Mouse (Mus musculus): ENCODE measurements around the gene Slc30a1. TPM values are rescaled to one million over a fixed set of nuclear protein-coding genes. Genes with fewer than 3 reads are reported as not detected.
A peak's percentile ranks its signal among the peaks of the same experiment; 100 is the strongest.

Gene Slc30a1
- polyA plus RNA-seq, 2 experiments = 2.1 to 5.9 TPM

DNA sequence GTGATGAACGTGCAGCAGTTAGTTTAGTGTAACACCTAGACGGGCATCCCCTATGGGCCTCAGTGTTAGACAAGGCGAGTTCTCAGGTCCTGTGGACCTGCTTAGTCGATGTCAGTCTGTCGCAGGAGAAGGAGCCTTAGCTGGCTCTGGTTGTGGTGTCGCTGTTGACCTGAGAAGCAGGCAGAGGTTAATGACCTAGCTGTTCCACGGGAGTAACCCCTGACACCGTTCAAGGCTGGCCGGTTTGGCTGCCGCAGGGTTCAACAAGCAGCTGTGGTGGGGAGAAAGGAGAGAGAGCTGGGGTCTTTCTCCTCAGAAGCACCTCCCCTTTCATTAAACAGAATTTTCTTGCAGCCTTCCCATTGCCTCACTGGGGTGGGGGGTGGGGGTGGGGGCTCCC lies 28.9 kb upstream of the Slc30a1 start:
- H3K27me3 ChIP-seq (ENCODE audit: control insufficient read depth, insufficient read depth, low read length) = no peaks in the 10 kb centered on the region; the same call in 1 of the 2 replicates
- DNase-seq (ENCODE audit: low read depth in 3 of 3, low spot score in 3 of 3) = no peak

DNA sequence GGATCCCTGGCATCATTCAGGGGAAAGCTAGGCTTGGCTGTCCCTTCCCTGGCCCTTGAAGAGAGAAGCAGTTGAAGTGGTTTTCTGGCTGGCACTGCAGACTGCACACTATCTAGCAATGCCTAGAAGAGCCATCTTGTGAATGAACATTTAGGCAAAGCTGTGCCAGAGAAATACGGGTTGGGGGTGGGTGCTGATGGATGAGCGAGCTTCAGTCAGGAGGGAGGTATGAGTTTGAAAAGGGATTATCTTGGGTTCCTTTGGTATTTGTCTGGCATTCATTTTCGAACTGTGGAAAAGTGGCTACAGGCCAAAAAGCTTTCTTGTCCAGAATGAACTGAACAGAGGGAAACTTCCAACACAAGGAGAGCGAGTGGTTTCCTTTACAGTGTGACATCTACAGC lies 28.0 kb upstream of the Slc30a1 start:
- no peak for DNase-seq (ENCODE audit: low read depth in 3 of 3, low spot score in 3 of 3)
- no peaks in the 10 kb centered on the region; the same call in 1 of the 2 replicates for H3K27me3 ChIP-seq (ENCODE audit: control insufficient read depth, insufficient read depth, low read length)
- no peak for ATAC-seq (ENCODE audit: insufficient read depth)
- peaks cover 51 to 69% of the 10 kb centered on the region in 2 experiments for H3K4me1 ChIP-seq (replicated peaks; ENCODE audit: control insufficient read depth in 2 of 2, insufficient read depth in 2 of 2, low read length in 1 of 2)
- H3K9me3 ChIP-seq (ENCODE audit: control insufficient read depth, low read length) = no peaks in the 10 kb centered on the region
- no peak for TF ChIP-seq EP300 (IDR thresholded peaks at IDR 0.05; ENCODE audit: low read depth)
- no peak for TF ChIP-seq CTCF (IDR thresholded peaks at IDR 0.05; ENCODE audit: low read depth)
- no peak overlapping the region for H3K4me2 ChIP-seq (ENCODE audit: low read depth)
- H3K9ac ChIP-seq (replicated peaks) = no peak overlapping the region
- H3K4me3 ChIP-seq (ENCODE audit: insufficient read depth in 1 of 2, low read depth in 2 of 2, low read length in 2 of 2) = no peak overlapping the region
- no peak overlapping the region for H3K27ac ChIP-seq
- 73% methylated on average over 4 of the region's 4 CpGs for WGBS (ENCODE audit: insufficient replicate concordance)
- no peaks in the 10 kb centered on the region for H3K36me3 ChIP-seq (replicated peaks; ENCODE audit: control insufficient read depth, insufficient read depth, low read depth)

More for the DNA sequence above, 28.9 kb upstream of the Slc30a1 start:
- H3K4me1 ChIP-seq (replicated peaks; ENCODE audit: control insufficient read depth in 2 of 2, insufficient read depth in 2 of 2, low read length in 1 of 2) = peaks cover 43 to 62% of the 10 kb centered on the region in 2 experiments
- TF ChIP-seq CTCF (IDR thresholded peaks at IDR 0.05; ENCODE audit: low read depth) (no peak), EP300 (IDR thresholded peaks at IDR 0.05; ENCODE audit: low read depth) (no peak)
- H3K36me3 ChIP-seq (replicated peaks; ENCODE audit: control insufficient read depth, insufficient read depth, low read depth) = no peaks in the 10 kb centered on the region
- H3K4me2 ChIP-seq (ENCODE audit: low read depth) = no peak overlapping the region
- H3K9ac ChIP-seq (replicated peaks) = no peak overlapping the region
- H3K27ac ChIP-seq = no peak overlapping the region
- ATAC-seq (ENCODE audit: insufficient read depth) = no peak
- H3K9me3 ChIP-seq (ENCODE audit: control insufficient read depth, low read length) = no peaks in the 10 kb centered on the region
- WGBS (ENCODE audit: insufficient replicate concordance) = 71% methylated on average over 10 of the region's 10 CpGs
- no peak overlapping the region for H3K4me3 ChIP-seq (ENCODE audit: insufficient read depth in 1 of 2, low read depth in 2 of 2, low read length in 2 of 2)

DNA sequence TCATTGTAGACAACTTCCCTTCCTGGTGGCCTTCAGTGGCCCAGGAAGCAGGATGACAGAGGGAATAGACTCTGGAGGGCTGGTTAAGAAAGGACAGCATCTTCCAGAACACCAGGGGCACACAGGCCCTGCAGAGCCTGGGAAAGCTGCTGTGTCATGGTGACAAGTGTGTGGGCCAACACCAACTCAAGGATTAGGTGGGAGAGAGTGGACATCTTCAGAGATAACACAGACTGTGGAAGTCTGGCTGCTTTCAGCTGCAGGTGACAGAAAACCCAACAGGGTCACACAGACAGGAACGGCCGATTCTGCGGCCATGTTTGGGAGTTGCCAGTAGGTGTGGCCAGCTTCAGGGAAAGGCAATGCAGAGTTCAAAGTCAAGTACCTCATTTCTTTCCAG lies 26.3 kb upstream of the Slc30a1 start:
- no peaks in the 10 kb centered on the region; the same call in 1 of the 2 replicates for H3K27me3 ChIP-seq (ENCODE audit: control insufficient read depth, insufficient read depth, low read length)
- ATAC-seq (ENCODE audit: insufficient read depth) = peak; percentile 71
- H3K9ac ChIP-seq (replicated peaks) = peak overlapping the region; percentile 39

DNA sequence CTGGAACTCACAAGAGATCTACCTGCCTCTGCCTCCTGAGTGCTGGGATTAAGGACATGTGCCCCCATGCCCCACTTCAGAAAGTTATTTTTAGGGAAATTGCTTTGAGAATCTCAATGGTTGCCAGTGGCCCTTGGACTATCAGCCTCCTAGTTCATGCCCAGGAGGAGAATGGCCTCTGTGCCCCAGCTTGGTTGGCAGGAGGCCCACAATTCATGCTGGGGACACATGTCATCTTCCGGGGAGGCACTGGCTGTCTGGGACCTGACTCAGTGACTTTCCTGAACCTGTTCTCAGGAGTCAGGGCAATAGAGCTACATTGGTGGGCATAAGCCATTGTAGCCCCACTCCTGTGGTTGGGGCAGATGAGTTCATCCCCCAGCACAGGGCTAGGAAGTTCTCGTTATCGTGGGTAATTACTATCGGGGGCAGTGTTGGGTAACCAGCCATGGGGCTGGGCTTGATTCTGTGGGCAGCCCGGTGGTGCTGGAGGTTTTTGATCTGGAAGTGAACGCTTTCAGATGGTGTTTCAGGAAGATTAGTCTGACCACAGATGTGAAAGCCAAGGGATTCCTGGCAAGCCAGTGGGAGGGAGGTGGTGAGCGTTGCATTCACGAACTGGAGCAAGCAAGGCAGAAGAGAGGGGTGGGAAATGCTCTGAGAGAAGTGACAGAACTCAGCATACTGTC lies 25.5 kb upstream of the Slc30a1 start:
- ATAC-seq (ENCODE audit: insufficient read depth) (peak; percentile 7; the same call in 1 of the 2 replicates), DNase-seq (ENCODE audit: low read depth in 3 of 3, low spot score in 3 of 3) (no peak)
- no peaks in the 10 kb centered on the region for H3K9me3 ChIP-seq (ENCODE audit: control insufficient read depth, low read length)
- no peaks in the 10 kb centered on the region for H3K36me3 ChIP-seq (replicated peaks; ENCODE audit: control insufficient read depth, insufficient read depth, low read depth)
- H3K27ac ChIP-seq = peak overlapping the region; percentile 73
- H3K9ac ChIP-seq (replicated peaks) = peak overlapping the region; percentile 49
- TF ChIP-seq CTCF (IDR thresholded peaks at IDR 0.05; ENCODE audit: low read depth) (no peak), EP300 (IDR thresholded peaks at IDR 0.05; ENCODE audit: low read depth) (no peak)
- H3K4me3 ChIP-seq (ENCODE audit: insufficient read depth in 1 of 2, low read depth in 2 of 2, low read length in 2 of 2) = no peak overlapping the region; a peak in 1 of 4 replicates
- H3K4me1 ChIP-seq (replicated peaks; ENCODE audit: control insufficient read depth in 2 of 2, insufficient read depth in 2 of 2, low read length in 1 of 2) = peaks cover 50 to 60% of the 10 kb centered on the region in 2 experiments
- peak overlapping the region; percentile 58 for H3K4me2 ChIP-seq (ENCODE audit: low read depth)
- no peaks in the 10 kb centered on the region; the same call in 1 of the 2 replicates for H3K27me3 ChIP-seq (ENCODE audit: control insufficient read depth, insufficient read depth, low read length)
- WGBS (ENCODE audit: insufficient replicate concordance) = 13% methylated on average over 8 of the region's 8 CpGs

More for the DNA sequence above, 26.3 kb upstream of the Slc30a1 start:
- H3K4me1 ChIP-seq (replicated peaks; ENCODE audit: control insufficient read depth in 2 of 2, insufficient read depth in 2 of 2, low read length in 1 of 2) = peaks cover 56 to 68% of the 10 kb centered on the region in 2 experiments
- peak overlapping the region in 1 of 2 experiments; percentile 6; a peak in 1 of 4 replicates for H3K4me3 ChIP-seq (ENCODE audit: insufficient read depth in 1 of 2, low read depth in 2 of 2, low read length in 2 of 2)
- DNase-seq (ENCODE audit: low read depth in 3 of 3, low spot score in 3 of 3) = peak; percentile 56 to 60 (median 60)
- no peaks in the 10 kb centered on the region for H3K9me3 ChIP-seq (ENCODE audit: control insufficient read depth, low read length)
- peak overlapping the region; percentile 39 for H3K4me2 ChIP-seq (ENCODE audit: low read depth)
- H3K27ac ChIP-seq = peak overlapping the region; percentile 73
- TF ChIP-seq CTCF (IDR thresholded peaks at IDR 0.05; ENCODE audit: low read depth) (no peak), EP300 (IDR thresholded peaks at IDR 0.05; ENCODE audit: low read depth) (0 out of 2 replicates have a peak, but pooled peaks have one; percentile 5)
- 59% methylated on average over 3 of the region's 3 CpGs for WGBS (ENCODE audit: insufficient replicate concordance)
- H3K36me3 ChIP-seq (replicated peaks; ENCODE audit: control insufficient read depth, insufficient read depth, low read depth) = no peaks in the 10 kb centered on the region

DNA sequence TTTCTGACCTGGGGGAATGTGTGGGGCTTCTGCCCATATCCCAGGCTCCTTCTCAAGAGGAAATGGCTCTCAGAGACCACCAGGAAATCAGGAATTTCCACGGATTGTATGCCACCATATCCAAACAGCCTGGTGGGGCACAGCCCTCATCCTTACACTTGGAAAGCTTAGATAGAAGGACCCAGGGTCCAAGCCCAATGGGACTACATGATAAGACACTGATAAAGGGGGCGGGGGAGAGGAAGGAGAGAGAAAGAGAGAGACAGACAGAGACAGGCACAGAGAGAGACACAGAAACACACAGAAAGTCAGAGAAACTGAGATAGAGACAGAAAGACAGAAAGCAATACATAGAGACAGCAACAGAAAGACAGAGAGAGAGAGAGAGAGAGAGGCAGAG lies 24.9 kb upstream of the Slc30a1 start:
- Histone ChIP-seq H3K4me1 (replicated peaks; ENCODE audit: control insufficient read depth in 2 of 2, insufficient read depth in 2 of 2, low read length in 1 of 2) (peaks cover 50 to 60% of the 10 kb centered on the region in 2 experiments), H3K4me3 (ENCODE audit: insufficient read depth in 1 of 2, low read depth in 2 of 2, low read length in 2 of 2) (peak overlapping the region in 1 of 2 experiments; percentile 14; a peak in 1 of 4 replicates), H3K9ac (replicated peaks) (peak overlapping the region; percentile 49), H3K36me3 (replicated peaks; ENCODE audit: control insufficient read depth, insufficient read depth, low read depth) (no peaks in the 10 kb centered on the region), H3K27ac (peak overlapping the region; percentile 73), H3K4me2 (ENCODE audit: low read depth) (peak overlapping the region; percentile 58), H3K9me3 (ENCODE audit: control insufficient read depth, low read length) (no peaks in the 10 kb centered on the region), H3K27me3 (ENCODE audit: control insufficient read depth, insufficient read depth, low read length) (no peaks in the 10 kb centered on the region; the same call in 1 of the 2 replicates)
- TF ChIP-seq CTCF (IDR thresholded peaks at IDR 0.05; ENCODE audit: low read depth) (no peak), EP300 (IDR thresholded peaks at IDR 0.05; ENCODE audit: low read depth) (peak; percentile 37; the same call in 1 of the 2 replicates)
- DNase-seq (ENCODE audit: low read depth in 3 of 3, low spot score in 3 of 3) (peak in 1 of 3 experiments; percentile 52), ATAC-seq (ENCODE audit: insufficient read depth) (peak; percentile 51; the same call in 1 of the 2 replicates)
- 5% methylated on average over 2 of the region's 2 CpGs for WGBS (ENCODE audit: insufficient replicate concordance)

Measured in liver, embryonic 14.5 days (tissue).